Mouse (Mus musculus): ENCODE measurements around the gene Cwh43.

The Cwh43 gene

GRCm38 (mm10) chr5:73399768-73400526, 5.9 kb upstream of the Cwh43 start:
- DNase-seq = no peak

- no peak for DNase-seq
Observed at GRCm38 (mm10) chr5:73401341-73401740, 4.5 kb upstream of the Cwh43 start.

GRCm38 (mm10) chr5:73402911-73403310, 3.0 kb upstream of the Cwh43 start:
- DNase-seq = no peak

- DNase-seq = no peak
Observed at GRCm38 (mm10) chr5:73403311-73404068, 2.4 kb upstream of the Cwh43 start.

- DNase-seq = no peak
Observed at GRCm38 (mm10) chr5:73404790-73405189, 1.1 kb upstream of the Cwh43 start.

- DNase-seq = peak; percentile 19
Observed at GRCm38 (mm10) chr5:73406861-73407260, 986 bp downstream of the Cwh43 start.

- DNase-seq = no peak
Observed at GRCm38 (mm10) chr5:73409970-73410369, 4.1 kb downstream of the Cwh43 start.

GRCm38 (mm10) chr5:73411771-73412170, 5.9 kb downstream of the Cwh43 start:
- no peak for DNase-seq

GRCm38 (mm10) chr5:73414172-73414571, 8.3 kb downstream of the Cwh43 start:
- no peak for DNase-seq

- peak; percentile 30 for DNase-seq
Observed at GRCm38 (mm10) chr5:73419045-73419695, 13.3 kb downstream of the Cwh43 start.

- DNase-seq = no peak
Observed at GRCm38 (mm10) chr5:73426824-73427223, 20.9 kb downstream of the Cwh43 start.

GRCm38 (mm10) chr5:73431581-73431980, 25.7 kb downstream of the Cwh43 start:
- DNase-seq = peak; percentile 82

- DNase-seq = no peak
Observed at GRCm38 (mm10) chr5:73432805-73433204, 26.9 kb downstream of the Cwh43 start.

GRCm38 (mm10) chr5:73434764-73435163, 28.9 kb downstream of the Cwh43 start:
- no peak for DNase-seq

- no peak for DNase-seq
Observed at GRCm38 (mm10) chr5:73442176-73442575, 36.3 kb downstream of the Cwh43 start.

- DNase-seq = no peak
Observed at GRCm38 (mm10) chr5:73450276-73450675, 44.4 kb downstream of the Cwh43 start.

- no peak for DNase-seq
Observed at GRCm38 (mm10) chr5:73454502-73455306, 48.8 kb downstream of the Cwh43 start.

GRCm38 (mm10) chr5:73455307-73455687, 49.4 kb downstream of the Cwh43 start:
- no peak for DNase-seq

- DNase-seq = no peak
Observed at GRCm38 (mm10) chr5:73468462-73469433, 62.9 kb downstream of the Cwh43 start.

- no peak for DNase-seq
Observed at GRCm38 (mm10) chr5:73474412-73475405, 68.8 kb downstream of the Cwh43 start.

Data from kidney, adult 18-20 months (tissue).